Mouse (Mus musculus): ENCODE data around the gene Arhgef3. TPM values are rescaled to one million over a fixed set of nuclear protein-coding genes. Genes with fewer than 3 reads are reported as not detected.

The Arhgef3 gene
- total RNA-seq (2014; fragmentation: Nextera tagmentation) (15.2 and 17.8 TPM in 2 replicates), total RNA-seq (2017) (11.9 and 12.3 TPM in 2 replicates), polyA plus RNA-seq (2012) (5.6 and 6.7 TPM in 2 replicates)

- Histone ChIP-seq H3K36me3 (replicated peaks) (no peaks in the 10 kb centered on the region), H3K9me3 (replicated peaks) (no peaks in the 10 kb centered on the region), H3K4me1 (ENCODE audit: insufficient read depth, low read depth, low read length) (no peaks in the 10 kb centered on the region), H3K4me3 (ENCODE audit: low read depth, low read length) (no peak within 1 kb of the TSS), H3K27me3 (ENCODE audit: insufficient read depth, low read length) (peaks cover 2% of the 10 kb centered on the region; the same call in 1 of the 2 replicates)
- ATAC-seq (ENCODE audit: extremely low read depth, insufficient number of reproducible peaks, low FRiP score, poor library complexity, severe bottlenecking) (no peak), DNase-seq (ENCODE audit: low spot score) (no peak)
- no peak for TF ChIP-seq POLR2AphosphoS5 (IDR thresholded peaks at IDR 0.05; ENCODE audit: insufficient replicate concordance, low read depth, low read length)
- no peak for TF ChIP-seq CTCF (IDR thresholded peaks at IDR 0.05; ENCODE audit: low read depth, low read length)
- no peak for TF ChIP-seq TAL1 (conservative IDR thresholded peaks at IDR 0.05; ENCODE audit: low read depth, low read length)
- TF ChIP-seq GATA2 (IDR thresholded peaks at IDR 0.05; ENCODE audit: borderline replicate concordance, low read depth, low read length): no peak
- TF ChIP-seq GATA1 (IDR thresholded peaks at IDR 0.05; ENCODE audit: borderline replicate concordance, low read length): no peak
Measured at GRCm38 (mm10) chr14:27114362-27115274, at the start of gene Arhgef3. Gene Arhgef3 (plus strand): TSS chr14:27114899.

- H3K4me3 ChIP-seq (ENCODE audit: low read depth, low read length): no peak overlapping the region
- TF ChIP-seq CTCF (IDR thresholded peaks at IDR 0.05; ENCODE audit: low read depth, low read length) (no peak), GATA1 (IDR thresholded peaks at IDR 0.05; ENCODE audit: borderline replicate concordance, low read length) (no peak), TAL1 (conservative IDR thresholded peaks at IDR 0.05; ENCODE audit: low read depth, low read length) (no peak), GATA2 (IDR thresholded peaks at IDR 0.05; ENCODE audit: borderline replicate concordance, low read depth, low read length) (no peak), POLR2AphosphoS5 (IDR thresholded peaks at IDR 0.05; ENCODE audit: insufficient replicate concordance, low read depth, low read length) (no peak)
- H3K36me3 ChIP-seq (replicated peaks): no peaks in the 10 kb centered on the region
- H3K9me3 ChIP-seq (replicated peaks): no peaks in the 10 kb centered on the region
- no peak for ATAC-seq (ENCODE audit: extremely low read depth, insufficient number of reproducible peaks, low FRiP score, poor library complexity, severe bottlenecking)
- H3K27me3 ChIP-seq (ENCODE audit: insufficient read depth, low read length): no peaks in the 10 kb centered on the region
- DNase-seq (ENCODE audit: low spot score): no peak
- H3K4me1 ChIP-seq (ENCODE audit: insufficient read depth, low read depth, low read length): no peaks in the 10 kb centered on the region
Measured at GRCm38 (mm10) chr14:27066171-27066929, 48.3 kb upstream of the Arhgef3 start.

- no peak for DNase-seq (ENCODE audit: low spot score)
Measured at GRCm38 (mm10) chr14:27067866-27068271, 46.8 kb upstream of the Arhgef3 start.

GRCm38 (mm10) chr14:27069434-27070097 is 45.1 kb upstream of the Arhgef3 start:
- Histone ChIP-seq H3K36me3 (replicated peaks) (no peaks in the 10 kb centered on the region), H3K9me3 (replicated peaks) (no peaks in the 10 kb centered on the region), H3K27me3 (ENCODE audit: insufficient read depth, low read length) (no peaks in the 10 kb centered on the region), H3K4me3 (ENCODE audit: low read depth, low read length) (no peak overlapping the region), H3K4me1 (ENCODE audit: insufficient read depth, low read depth, low read length) (no peaks in the 10 kb centered on the region)
- DNase-seq (ENCODE audit: low spot score): no peak
- TF ChIP-seq GATA2 (IDR thresholded peaks at IDR 0.05; ENCODE audit: borderline replicate concordance, low read depth, low read length): no peak
- no peak for TF ChIP-seq CTCF (IDR thresholded peaks at IDR 0.05; ENCODE audit: low read depth, low read length)
- no peak for TF ChIP-seq POLR2AphosphoS5 (IDR thresholded peaks at IDR 0.05; ENCODE audit: insufficient replicate concordance, low read depth, low read length)
- TF ChIP-seq GATA1 (IDR thresholded peaks at IDR 0.05; ENCODE audit: borderline replicate concordance, low read length): no peak
- ATAC-seq (ENCODE audit: extremely low read depth, insufficient number of reproducible peaks, low FRiP score, poor library complexity, severe bottlenecking): no peak

More at GRCm38 (mm10) chr14:27067866-27068271, 46.8 kb upstream of the Arhgef3 start:
- Histone ChIP-seq H3K4me3 (ENCODE audit: low read depth, low read length) (no peak overlapping the region), H3K27me3 (ENCODE audit: insufficient read depth, low read length) (no peaks in the 10 kb centered on the region), H3K36me3 (replicated peaks) (no peaks in the 10 kb centered on the region), H3K9me3 (replicated peaks) (no peaks in the 10 kb centered on the region), H3K4me1 (ENCODE audit: insufficient read depth, low read depth, low read length) (no peaks in the 10 kb centered on the region)
- TF ChIP-seq CTCF (IDR thresholded peaks at IDR 0.05; ENCODE audit: low read depth, low read length): no peak
- TF ChIP-seq TAL1 (conservative IDR thresholded peaks at IDR 0.05; ENCODE audit: low read depth, low read length): no peak
- no peak for TF ChIP-seq GATA2 (IDR thresholded peaks at IDR 0.05; ENCODE audit: borderline replicate concordance, low read depth, low read length)
- no peak for TF ChIP-seq GATA1 (IDR thresholded peaks at IDR 0.05; ENCODE audit: borderline replicate concordance, low read length)
- TF ChIP-seq POLR2AphosphoS5 (IDR thresholded peaks at IDR 0.05; ENCODE audit: insufficient replicate concordance, low read depth, low read length): no peak
- ATAC-seq (ENCODE audit: extremely low read depth, insufficient number of reproducible peaks, low FRiP score, poor library complexity, severe bottlenecking): no peak

- TF ChIP-seq GATA2 (IDR thresholded peaks at IDR 0.05; ENCODE audit: borderline replicate concordance, low read depth, low read length): no peak
- no peak for TF ChIP-seq POLR2AphosphoS5 (IDR thresholded peaks at IDR 0.05; ENCODE audit: insufficient replicate concordance, low read depth, low read length)
- TF ChIP-seq CTCF (IDR thresholded peaks at IDR 0.05; ENCODE audit: low read depth, low read length): no peak
- TF ChIP-seq TAL1 (conservative IDR thresholded peaks at IDR 0.05; ENCODE audit: low read depth, low read length): no peak
- TF ChIP-seq GATA1 (IDR thresholded peaks at IDR 0.05; ENCODE audit: borderline replicate concordance, low read length): no peak
- no peak for ATAC-seq (ENCODE audit: extremely low read depth, insufficient number of reproducible peaks, low FRiP score, poor library complexity, severe bottlenecking)
- Histone ChIP-seq H3K4me1 (ENCODE audit: insufficient read depth, low read depth, low read length) (no peaks in the 10 kb centered on the region), H3K36me3 (replicated peaks) (no peaks in the 10 kb centered on the region), H3K27me3 (ENCODE audit: insufficient read depth, low read length) (no peaks in the 10 kb centered on the region), H3K9me3 (replicated peaks) (no peaks in the 10 kb centered on the region), H3K4me3 (ENCODE audit: low read depth, low read length) (no peak overlapping the region)
- no peak for DNase-seq (ENCODE audit: low spot score)
Measured at GRCm38 (mm10) chr14:27070128-27070527, 44.6 kb upstream of the Arhgef3 start.

Measured in G1E (cell line).